Mouse (Mus musculus) thymus, adult 2 months (tissue): Measurements from ENCODE around the gene Fbn1.

Experiments used
- CTCF ChIP-seq: fragments of 200-500 bp; IDR thresholded peaks from 2 replicates; pipeline ENCODE4 v1.5.1; 2012; ENCODE audit warnings: mild to moderate bottlenecking, control low read depth, low read length, moderate library complexity, borderline replicate concordance; ENCODE audit not compliant: control insufficient read depth, poor library complexity, insufficient read depth; ENCODE audit errors: extremely low read depth
- POLR2A ChIP-seq: fragments of 200-500 bp; IDR thresholded peaks from 2 replicates; pipeline ENCODE4 v1.6.1; 2012; ENCODE audit warnings: mild to moderate bottlenecking, low read length, control low read depth, moderate library complexity; ENCODE audit not compliant: control insufficient read depth, poor library complexity, insufficient read depth; ENCODE audit errors: extremely low read depth

DNA sequence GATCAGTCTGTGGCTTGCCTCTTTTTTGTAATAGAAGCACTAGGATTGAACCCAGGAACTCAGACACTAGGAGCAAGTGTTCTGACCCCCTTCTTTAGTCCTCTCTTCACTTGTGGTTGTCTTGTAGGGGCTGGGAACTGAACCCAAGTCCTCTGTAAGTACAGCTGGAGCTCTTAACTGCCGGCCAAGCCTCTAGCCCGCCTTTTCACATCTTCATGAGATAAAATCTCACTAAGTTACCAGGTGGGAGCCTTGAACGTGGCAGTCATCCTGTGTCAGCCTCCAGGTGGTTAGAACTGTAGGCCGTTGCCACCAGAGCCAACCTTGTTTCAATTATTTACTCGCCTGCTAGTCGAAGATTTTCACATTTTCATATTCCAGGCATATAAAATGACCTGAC lies 254.1 kb downstream of the Fbn1 start:
- TF ChIP-seq POLR2A (no peak), CTCF (no peak)
